Mouse (Mus musculus): ENCODE results near the gene Lctl. TPM values are rescaled to one million over a fixed set of nuclear protein-coding genes. Genes with fewer than 3 reads are reported as not detected.

Lctl gene
- total and polyA plus RNA-seq, 3 experiments: 0.21 to 0.38 TPM; not detected in 1

DNA sequence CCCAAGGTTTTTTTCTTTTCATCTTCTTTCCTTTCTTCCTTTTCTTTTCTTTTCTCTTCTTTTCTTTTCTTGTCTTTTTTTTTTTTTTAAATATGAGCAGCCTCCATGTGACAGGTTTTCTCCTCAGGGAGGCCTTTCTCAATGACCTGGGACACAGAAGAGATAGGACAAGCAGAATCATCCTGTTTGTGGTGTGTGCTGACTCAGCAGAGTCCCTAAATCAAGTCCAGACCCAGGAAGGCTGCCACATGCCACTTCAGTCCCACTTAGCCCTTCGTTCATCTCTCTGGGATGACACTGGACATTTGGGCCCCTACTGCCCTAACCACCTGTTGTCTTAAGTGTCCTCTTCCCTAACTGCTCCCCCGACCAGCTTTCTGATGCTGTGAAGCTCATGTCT lies 40.5 kb upstream of the Lctl start:
- H3K27ac ChIP-seq (ENCODE audit: insufficient read depth, low read depth): no peak overlapping the region
- no peak overlapping the region for H3K4me2 ChIP-seq (ENCODE audit: insufficient read depth, low read depth, poor library complexity, severe bottlenecking)
- H3K36me3 ChIP-seq (replicated peaks in 1 of 2; ENCODE audit: control insufficient read depth in 1 of 2, insufficient read depth in 1 of 2, low read length in 1 of 2): no peaks in the 10 kb centered on the region
- no peaks in the 10 kb centered on the region for H3K79me2 ChIP-seq (replicated peaks; ENCODE audit: control insufficient read depth, extremely low read depth, insufficient read depth, poor library complexity, severe bottlenecking)
- no peaks in the 10 kb centered on the region for H3K9me3 ChIP-seq (replicated peaks; ENCODE audit: low read length)
- TF ChIP-seq PAX5 (IDR thresholded peaks at IDR 0.05; ENCODE audit: low read length) (no peak), MAFK (IDR thresholded peaks at IDR 0.05; ENCODE audit: insufficient replicate concordance, low read length) (peak; percentile 77)
- in situ Hi-C loops (cut with MboI; ENCODE audit: low pct_ligation_motif_present, low pct_unique_long_range_greater_than_20kb, low sequenced_read_pairs): no loop called here
- H3K27me3 ChIP-seq (replicated peaks): no peaks in the 10 kb centered on the region
- H3K9ac ChIP-seq (ENCODE audit: insufficient read depth, low read depth): no peak overlapping the region
- no peak for DNase-seq (ENCODE audit: extremely low read depth)
- no peak overlapping the region for H3K4me3 ChIP-seq (replicated peaks in 1 of 3; ENCODE audit: low read depth in 2 of 3, low read length in 2 of 3, poor library complexity in 1 of 3)
- peaks cover 0 to 4% of the 10 kb centered on the region in 2 experiments; a peak in 2 of 4 replicates for H3K4me1 ChIP-seq (ENCODE audit: control insufficient read depth in 1 of 2, insufficient read depth in 2 of 2)
- dilution Hi-C loops (cut with MboI; ENCODE audit: extremely low pct_ligation_motif_present, extremely low pct_unique_long_range_greater_than_20kb, low sequenced_read_pairs): no loop called here

DNA sequence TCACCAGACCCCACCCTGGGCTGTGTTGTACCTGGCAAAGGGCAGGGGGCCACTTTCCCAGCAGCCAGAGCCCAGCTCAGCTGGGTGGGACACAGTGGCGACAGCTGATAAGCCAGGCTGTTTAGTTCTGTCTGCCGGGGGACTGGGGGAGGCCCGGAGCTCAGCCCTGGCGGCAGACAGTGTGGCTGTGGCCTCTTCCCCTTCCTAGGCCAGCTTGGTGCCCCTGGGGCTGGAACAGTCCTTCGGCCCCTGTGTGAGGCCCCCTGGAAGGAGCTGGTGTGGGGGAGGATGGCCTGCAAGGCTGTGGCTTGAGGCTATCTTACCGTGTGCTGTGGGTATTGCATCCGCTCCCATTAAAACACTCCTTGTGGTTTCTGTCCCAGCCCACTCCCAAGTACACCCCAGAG lies 38.6 kb upstream of the Lctl start:
- Histone ChIP-seq H3K4me2 (ENCODE audit: insufficient read depth, low read depth, poor library complexity, severe bottlenecking) (no peak overlapping the region), H3K4me1 (ENCODE audit: control insufficient read depth in 1 of 2, insufficient read depth in 2 of 2) (peaks cover 0 to 4% of the 10 kb centered on the region in 2 experiments; a peak in 2 of 4 replicates), H3K27ac (ENCODE audit: insufficient read depth, low read depth) (no peak overlapping the region), H3K36me3 (replicated peaks in 1 of 2; ENCODE audit: control insufficient read depth in 1 of 2, insufficient read depth in 1 of 2, low read length in 1 of 2) (no peaks in the 10 kb centered on the region), H3K4me3 (replicated peaks in 1 of 3; ENCODE audit: low read depth in 2 of 3, low read length in 2 of 3, poor library complexity in 1 of 3) (no peak overlapping the region), H3K9ac (ENCODE audit: insufficient read depth, low read depth) (no peak overlapping the region), H3K79me2 (replicated peaks; ENCODE audit: control insufficient read depth, extremely low read depth, insufficient read depth, poor library complexity, severe bottlenecking) (no peaks in the 10 kb centered on the region), H3K9me3 (replicated peaks; ENCODE audit: low read length) (no peaks in the 10 kb centered on the region), H3K27me3 (replicated peaks) (no peaks in the 10 kb centered on the region)
- dilution Hi-C loops (cut with MboI; ENCODE audit: extremely low pct_ligation_motif_present, extremely low pct_unique_long_range_greater_than_20kb, low sequenced_read_pairs) (no loop called here), in situ Hi-C loops (cut with MboI; ENCODE audit: low pct_ligation_motif_present, low pct_unique_long_range_greater_than_20kb, low sequenced_read_pairs) (no loop called here)
- DNase-seq (ENCODE audit: extremely low read depth): no peak
- TF ChIP-seq POLR2A (IDR thresholded peaks at IDR 0.05; ENCODE audit: low read depth, low read length) (no peak), RCOR1 (conservative IDR thresholded peaks at IDR 0.05; ENCODE audit: low read depth, low read length) (no peak), CHD2 (IDR thresholded peaks at IDR 0.05; ENCODE audit: low read length) (no peak), ZNF384 (IDR thresholded peaks at IDR 0.05; ENCODE audit: low read depth, low read length) (no peak)

DNA sequence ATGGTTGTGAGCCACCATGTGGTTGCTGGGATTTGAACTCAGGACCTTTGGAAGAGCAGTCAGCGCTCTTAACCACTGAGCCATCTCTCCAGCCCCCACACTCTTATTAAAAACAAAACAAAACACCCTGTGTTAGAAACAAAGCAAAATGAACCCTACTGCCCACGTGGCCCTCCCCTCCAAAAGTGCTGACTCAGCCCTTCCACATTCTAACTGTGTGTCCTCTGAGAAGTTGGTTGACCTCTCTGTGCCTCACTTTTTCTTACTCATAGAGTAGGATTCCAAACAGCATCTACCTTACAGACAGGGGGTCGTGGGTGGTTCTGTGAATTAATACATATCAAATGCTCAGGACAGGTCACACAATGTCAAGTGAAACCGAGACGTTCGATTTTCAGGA lies 37.0 kb upstream of the Lctl start:
- H3K9me3 ChIP-seq (replicated peaks; ENCODE audit: low read length): no peaks in the 10 kb centered on the region
- no peak overlapping the region for H3K4me2 ChIP-seq (ENCODE audit: insufficient read depth, low read depth, poor library complexity, severe bottlenecking)
- H3K4me3 ChIP-seq (replicated peaks in 1 of 3; ENCODE audit: low read depth in 2 of 3, low read length in 2 of 3, poor library complexity in 1 of 3): no peak overlapping the region
- peaks cover 0 to 4% of the 10 kb centered on the region in 2 experiments; a peak in 2 of 4 replicates for H3K4me1 ChIP-seq (ENCODE audit: control insufficient read depth in 1 of 2, insufficient read depth in 2 of 2)
- no peak for DNase-seq (ENCODE audit: extremely low read depth)
- TF ChIP-seq JUND (conservative IDR thresholded peaks at IDR 0.05; ENCODE audit: low read depth, low read length) (no peak), MAFK (IDR thresholded peaks at IDR 0.05; ENCODE audit: insufficient replicate concordance, low read length) (peak; percentile 96)
- no peak overlapping the region for H3K27ac ChIP-seq (ENCODE audit: insufficient read depth, low read depth)
- no peaks in the 10 kb centered on the region for H3K27me3 ChIP-seq (replicated peaks)
- H3K9ac ChIP-seq (ENCODE audit: insufficient read depth, low read depth): no peak overlapping the region
- H3K79me2 ChIP-seq (replicated peaks; ENCODE audit: control insufficient read depth, extremely low read depth, insufficient read depth, poor library complexity, severe bottlenecking): no peaks in the 10 kb centered on the region
- no peaks in the 10 kb centered on the region for H3K36me3 ChIP-seq (replicated peaks in 1 of 2; ENCODE audit: control insufficient read depth in 1 of 2, insufficient read depth in 1 of 2, low read length in 1 of 2)
- in situ Hi-C loops (cut with MboI; ENCODE audit: low pct_ligation_motif_present, low pct_unique_long_range_greater_than_20kb, low sequenced_read_pairs) (no loop called here), dilution Hi-C loops (cut with MboI; ENCODE audit: extremely low pct_ligation_motif_present, extremely low pct_unique_long_range_greater_than_20kb, low sequenced_read_pairs) (no loop called here)

- H3K4me1 ChIP-seq (ENCODE audit: control insufficient read depth in 1 of 2, insufficient read depth in 2 of 2): peaks cover 14 to 27% of the 10 kb centered on the region in 2 experiments
- no peak overlapping the region for H3K27ac ChIP-seq (ENCODE audit: insufficient read depth, low read depth)
- no peaks in the 10 kb centered on the region for H3K36me3 ChIP-seq (replicated peaks in 1 of 2; ENCODE audit: control insufficient read depth in 1 of 2, insufficient read depth in 1 of 2, low read length in 1 of 2)
- H3K4me3 ChIP-seq (replicated peaks in 1 of 3; ENCODE audit: low read depth in 2 of 3, low read length in 2 of 3, poor library complexity in 1 of 3): no peak overlapping the region
- no peaks in the 10 kb centered on the region for H3K79me2 ChIP-seq (replicated peaks; ENCODE audit: control insufficient read depth, extremely low read depth, insufficient read depth, poor library complexity, severe bottlenecking)
- H3K27me3 ChIP-seq (replicated peaks): no peaks in the 10 kb centered on the region
- dilution Hi-C loops (cut with MboI; ENCODE audit: extremely low pct_ligation_motif_present, extremely low pct_unique_long_range_greater_than_20kb, low sequenced_read_pairs) (no loop called here), in situ Hi-C loops (cut with MboI; ENCODE audit: low pct_ligation_motif_present, low pct_unique_long_range_greater_than_20kb, low sequenced_read_pairs) (no loop called here)
- no peak overlapping the region for H3K4me2 ChIP-seq (ENCODE audit: insufficient read depth, low read depth, poor library complexity, severe bottlenecking)
- no peak overlapping the region for H3K9ac ChIP-seq (ENCODE audit: insufficient read depth, low read depth)
- no peak for DNase-seq (ENCODE audit: extremely low read depth)
- TF ChIP-seq KAT2A (IDR thresholded peaks at IDR 0.05; ENCODE audit: insufficient replicate concordance, low read length) (no peak), ZC3H11A (IDR thresholded peaks at IDR 0.05; ENCODE audit: low read depth, low read length) (no peak), MAX (IDR thresholded peaks at IDR 0.05; ENCODE audit: low read length) (no peak), MEF2A (IDR thresholded peaks at IDR 0.05; ENCODE audit: borderline replicate concordance, low read depth, low read length) (no peak), HCFC1 (IDR thresholded peaks at IDR 0.05; ENCODE audit: low read depth, low read length) (no peak), RAD21 (IDR thresholded peaks at IDR 0.05; ENCODE audit: low read depth, low read length) (no peak), GABPA (IDR thresholded peaks at IDR 0.05; ENCODE audit: insufficient replicate concordance, low read depth, low read length) (no peak), TBP (conservative IDR thresholded peaks at IDR 0.05; ENCODE audit: low read depth, low read length) (no peak), USF2 (conservative IDR thresholded peaks at IDR 0.05; ENCODE audit: low read depth, low read length) (no peak), MXI1 (IDR thresholded peaks at IDR 0.05; ENCODE audit: low read depth, low read length) (no peak)
- no peaks in the 10 kb centered on the region for H3K9me3 ChIP-seq (replicated peaks; ENCODE audit: low read length)
Measured at GRCm38 (mm10) chr9:64084231-64084630, 32.7 kb upstream of the Lctl start.
